Mouse (Mus musculus) kidney, postnatal 14 days (tissue): ENCODE data around the gene Dmc1.

Experiments used
- DNase-seq: peaks from one replicate; pipeline ENCODE4 v3.0.0; 2022; ENCODE audit warnings: mixed read lengths

Dmc1 gene

DNA sequence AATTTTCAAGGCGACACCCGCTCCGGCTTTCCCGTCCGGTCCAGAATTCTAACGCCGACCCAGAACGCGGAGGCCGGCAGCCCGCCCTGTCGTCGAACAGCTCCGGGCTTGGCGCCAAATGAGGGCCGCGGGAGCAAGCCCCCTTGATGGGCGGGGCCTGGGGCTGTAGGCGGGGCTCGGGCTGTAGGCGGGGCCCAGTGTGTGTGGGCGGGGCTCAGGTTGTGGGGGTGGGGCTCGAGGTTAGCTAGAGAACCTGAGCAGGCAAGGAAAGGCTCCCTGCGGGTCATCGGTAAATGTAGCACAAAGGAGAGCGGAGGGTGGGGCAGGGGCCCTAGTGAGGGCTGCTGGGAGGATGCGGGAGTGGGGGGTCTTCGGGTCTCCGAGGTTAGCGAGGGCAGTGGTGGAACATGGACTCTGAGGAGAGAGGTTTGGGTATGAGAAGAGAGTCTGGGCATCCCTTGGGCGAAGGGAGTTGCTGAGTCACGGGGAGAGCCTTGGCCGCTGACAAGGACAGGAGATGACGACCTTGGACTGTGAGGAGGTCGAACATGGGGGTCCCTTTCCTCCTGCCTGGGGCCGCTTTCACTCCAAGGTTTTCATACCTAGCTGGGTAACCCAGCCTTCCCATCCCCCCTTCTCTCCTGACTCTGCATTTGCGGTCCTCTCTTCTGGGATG, at the start of gene Dmc1:
Dmc1 (minus strand) TSS at position 120 of the 676 bp plus-strand sequence.
- peak; percentile 60 for DNase-seq

DNA sequence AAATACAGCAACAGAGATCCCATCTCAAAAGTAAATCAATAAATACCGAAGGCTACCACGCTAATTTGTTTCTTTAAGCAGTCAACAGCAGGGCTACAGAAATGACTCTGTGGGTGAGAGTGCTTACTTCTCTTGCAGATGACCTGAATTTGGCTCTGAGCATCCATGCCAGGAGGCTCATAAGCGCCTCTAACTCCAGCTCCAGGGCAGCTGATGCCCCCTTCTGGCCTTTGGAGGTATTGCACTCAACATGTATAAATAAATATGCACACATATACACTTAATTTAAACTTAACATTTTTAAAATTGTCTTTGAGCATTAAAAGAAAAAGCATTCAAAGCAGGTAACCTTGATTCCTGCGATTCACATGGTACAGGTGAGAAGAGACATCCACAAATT, 46.6 kb upstream of the Dmc1 start:
- DNase-seq: no peak

DNA sequence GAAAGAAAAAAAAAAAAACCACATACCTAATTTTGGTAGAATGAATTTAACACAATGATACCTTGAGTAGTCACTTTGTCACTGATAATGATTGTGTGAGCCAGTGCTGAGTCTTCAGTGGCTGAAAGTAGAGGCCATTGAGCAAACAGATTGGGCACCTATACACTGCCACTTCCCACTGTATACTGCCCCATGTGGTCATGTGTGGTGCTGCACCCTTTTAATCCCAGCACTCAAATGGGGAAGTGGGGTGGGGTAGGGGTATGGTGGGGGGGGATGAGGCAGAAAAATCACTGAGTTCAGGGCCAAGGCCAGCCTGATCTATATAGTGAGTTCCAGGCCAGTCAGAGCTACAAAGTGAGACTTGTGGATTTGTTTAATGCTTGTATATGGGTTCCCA, 45.7 kb upstream of the Dmc1 start:
- peak; percentile 35 for DNase-seq

DNA sequence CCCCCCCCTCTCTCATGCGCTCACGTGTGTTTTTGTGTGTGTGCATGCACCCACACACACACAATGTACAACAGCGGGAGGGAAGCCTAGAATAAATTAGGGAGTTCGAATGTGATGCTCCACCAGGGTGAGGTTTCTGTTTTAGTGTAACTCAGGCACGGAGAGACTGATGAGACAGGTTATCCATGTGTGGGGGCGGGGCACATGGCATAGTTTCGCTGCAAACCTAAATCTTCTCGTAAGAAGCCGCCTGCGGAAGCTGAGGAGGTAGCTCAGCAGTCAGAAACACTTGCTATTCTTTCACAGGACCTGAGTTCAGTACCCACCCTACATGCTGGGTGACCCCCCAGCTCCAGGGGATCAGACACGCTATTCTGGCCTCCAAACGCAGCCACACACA, 43.2 kb upstream of the Dmc1 start:
- DNase-seq: no peak

DNA sequence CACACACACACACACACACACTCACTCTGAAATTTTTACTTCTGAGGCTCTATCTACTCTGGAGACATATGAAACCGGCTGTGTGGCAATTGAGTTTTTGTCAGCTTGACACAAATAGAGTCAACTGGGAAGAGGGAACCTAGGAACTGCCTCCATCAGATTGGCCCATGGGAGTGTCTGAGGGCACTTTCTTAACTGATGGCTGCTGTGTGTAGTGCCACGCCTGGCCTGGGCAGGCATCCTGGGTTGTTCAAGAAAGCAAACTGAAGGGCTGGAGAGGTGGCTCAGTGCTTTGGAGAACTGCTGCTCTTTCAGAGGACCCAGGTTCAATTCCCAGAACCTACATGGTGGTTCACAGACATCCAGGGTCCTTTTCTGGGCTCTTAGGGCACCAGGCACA, 40.6 kb upstream of the Dmc1 start:
- no peak for DNase-seq

DNA sequence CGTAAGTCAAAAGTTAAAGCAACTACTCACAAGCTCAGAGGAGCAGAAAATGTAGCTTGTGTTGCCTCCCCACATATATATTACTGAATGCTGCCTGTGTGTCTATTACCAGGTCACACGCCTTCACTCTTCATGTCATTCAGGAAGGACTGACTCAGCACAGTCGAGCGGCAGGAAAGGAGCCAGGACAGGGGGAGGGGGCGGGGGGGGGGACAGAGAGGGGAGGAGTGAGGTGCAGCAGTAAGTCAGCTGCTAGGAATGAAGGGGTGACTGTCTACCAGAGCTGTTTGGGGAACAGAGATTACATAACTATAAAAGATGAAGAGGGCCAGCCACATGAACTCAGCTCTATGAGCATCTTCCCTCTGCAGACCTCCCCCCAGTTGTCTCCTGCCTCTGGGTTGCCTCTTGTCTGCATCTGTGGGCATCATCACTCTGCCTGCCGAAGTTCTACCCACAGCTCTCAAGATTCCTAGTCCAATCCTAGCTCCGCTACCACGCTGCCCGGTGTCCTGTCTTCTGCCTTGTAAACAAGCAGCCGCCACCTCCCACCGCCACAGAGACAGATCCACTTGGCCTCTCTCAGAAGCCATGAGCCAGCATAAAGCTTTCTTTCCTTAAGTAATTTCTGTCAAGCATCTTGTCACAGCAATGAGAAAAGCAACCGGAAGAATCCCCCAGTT, 36.4 kb upstream of the Dmc1 start:
- no peak for DNase-seq

DNA sequence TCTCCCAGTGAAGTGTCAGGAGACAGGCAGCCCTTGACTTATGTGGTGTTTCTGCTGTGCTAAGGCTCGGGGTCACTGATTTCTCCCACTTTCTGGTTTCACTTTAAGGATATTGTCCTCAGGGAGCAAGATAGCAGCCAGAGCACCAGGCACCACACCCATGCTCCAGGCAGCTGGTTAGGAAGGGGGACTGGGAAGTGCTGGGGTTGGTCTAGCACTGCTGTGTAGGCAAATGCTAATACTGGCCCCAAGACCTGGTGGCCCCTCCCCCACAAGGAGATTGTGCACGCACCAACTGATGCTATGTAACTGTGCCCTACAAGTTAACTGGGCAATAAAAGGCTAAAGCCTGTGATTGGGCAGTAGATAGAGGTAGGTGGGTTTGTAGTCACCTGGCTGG, 25.6 kb upstream of the Dmc1 start:
- DNase-seq: no peak

DNA sequence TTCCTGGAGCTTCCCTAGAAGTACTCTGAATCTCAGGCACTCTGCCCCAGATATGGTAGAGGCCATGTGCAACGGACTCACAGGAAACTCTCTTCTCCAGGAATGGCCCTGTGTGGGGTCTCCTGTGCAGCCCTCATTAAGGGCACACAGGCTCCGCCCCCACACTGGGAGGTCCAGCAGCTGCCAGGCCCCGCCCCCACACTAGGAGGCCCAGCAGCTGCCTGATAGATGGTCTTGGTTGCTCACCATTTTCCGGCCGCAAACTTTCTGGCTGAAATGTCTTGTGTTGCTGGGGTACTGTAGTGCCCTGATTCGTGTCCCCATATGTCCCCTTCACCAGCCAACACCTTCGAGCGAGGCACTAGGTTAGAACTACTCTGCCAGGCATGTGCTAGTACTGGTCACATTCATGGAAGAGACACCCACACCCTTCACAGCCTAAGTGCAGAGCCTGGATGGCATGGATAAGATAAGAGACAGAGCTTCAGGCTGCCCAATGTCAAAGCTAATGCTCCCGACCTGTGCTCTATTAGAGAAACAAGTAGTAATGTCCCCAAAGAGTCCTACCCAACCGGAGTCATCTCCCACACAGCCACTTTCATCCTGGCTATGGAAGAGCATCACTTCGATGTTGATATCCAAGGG, 15.0 kb upstream of the Dmc1 start:
- no peak for DNase-seq

DNA sequence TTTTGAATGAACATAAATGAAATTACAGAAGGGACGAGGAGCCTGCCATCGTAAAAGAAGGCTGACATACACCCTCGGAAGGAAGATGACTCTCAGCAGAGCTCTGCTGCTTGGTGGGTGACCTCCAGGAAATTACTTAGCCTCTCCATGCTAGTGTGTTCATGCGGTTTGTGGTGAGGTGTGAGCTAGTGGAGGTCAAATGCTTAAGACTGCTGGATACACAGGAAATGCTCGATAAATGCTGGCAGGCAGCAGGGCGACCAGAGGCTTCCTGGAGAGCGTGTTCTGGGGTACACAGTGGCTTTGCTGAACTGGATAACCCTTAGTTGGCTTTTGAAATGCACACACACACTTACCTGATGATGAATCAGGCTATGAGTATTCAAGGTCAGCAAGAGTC, 13.5 kb upstream of the Dmc1 start:
- no peak for DNase-seq

DNA sequence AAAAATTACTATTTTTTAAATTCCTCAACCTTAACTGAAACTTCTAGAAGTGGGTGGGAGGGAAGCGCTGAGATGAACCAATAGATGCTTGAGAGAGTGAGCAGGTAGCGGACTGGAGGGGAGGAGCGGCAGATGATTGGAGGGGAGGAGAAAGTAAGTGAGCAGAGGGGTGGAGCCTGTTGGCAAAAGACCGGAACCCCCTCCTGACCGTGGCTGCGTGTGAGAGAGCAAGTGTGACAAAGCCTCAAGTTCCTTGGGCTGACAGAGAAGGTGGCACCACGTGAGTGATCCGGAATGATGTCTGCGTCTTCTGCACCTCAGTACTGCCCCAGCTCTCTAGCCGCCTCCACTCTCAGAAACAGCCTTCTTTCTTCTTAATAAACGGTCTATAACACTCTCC, 12.2 kb upstream of the Dmc1 start:
- DNase-seq: no peak

DNA sequence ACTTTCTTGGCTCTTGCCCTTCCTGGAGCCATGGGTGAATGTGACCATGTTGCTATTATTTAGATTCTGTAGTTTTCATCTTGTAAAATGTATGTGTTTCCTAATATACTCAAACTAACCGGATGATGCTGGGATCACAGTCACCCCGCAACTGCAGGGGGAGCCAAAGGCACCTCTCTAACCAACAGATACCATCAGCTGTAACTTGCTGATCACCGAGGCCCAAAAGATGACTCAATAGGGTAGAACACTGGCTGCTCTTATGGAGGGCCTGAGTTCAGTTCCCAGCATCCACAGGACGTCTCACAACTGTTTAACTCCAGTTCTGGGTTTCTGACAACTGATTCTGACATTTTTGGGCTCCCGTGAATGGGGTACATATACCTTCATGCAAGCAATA, 11.8 kb upstream of the Dmc1 start:
- no peak for DNase-seq

DNA sequence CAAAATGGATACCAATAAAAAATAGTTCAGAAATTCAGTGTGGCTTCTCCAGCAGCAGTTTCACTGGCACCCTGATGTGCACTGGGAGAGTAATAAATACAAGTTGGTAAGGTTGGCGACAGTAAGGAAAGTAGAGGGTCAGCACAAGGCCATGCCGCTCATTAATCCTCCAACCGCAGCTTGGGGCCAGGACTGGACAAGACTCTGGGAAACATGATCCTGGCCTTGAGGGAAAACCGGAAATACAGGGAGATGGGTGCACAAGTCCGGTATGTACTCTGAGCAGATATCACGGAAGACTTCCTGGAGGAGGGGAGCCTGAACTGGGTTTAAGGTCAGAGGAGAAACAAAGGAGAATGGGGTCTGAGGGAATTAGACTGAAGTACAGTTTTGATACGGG, 10.6 kb upstream of the Dmc1 start:
- no peak for DNase-seq

DNA sequence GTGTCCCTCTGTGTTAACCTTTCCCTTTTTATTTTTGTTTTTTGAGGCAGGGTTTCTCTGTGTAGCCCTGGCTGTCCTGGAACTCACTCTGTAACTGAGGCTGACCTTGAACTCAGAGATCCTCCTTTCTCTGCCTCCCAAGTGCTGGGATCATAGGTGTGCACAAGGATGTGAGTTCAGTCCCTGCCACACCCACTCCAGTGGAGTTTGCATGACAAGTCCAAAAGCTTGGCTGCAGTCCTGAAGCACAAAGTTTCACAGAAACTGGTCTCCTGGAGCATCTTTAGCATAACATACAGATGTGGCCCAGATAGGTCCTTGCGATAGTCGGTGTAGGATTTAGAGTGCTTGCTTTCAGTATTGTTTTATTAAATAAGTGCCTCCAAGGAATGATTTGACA, 4.3 kb upstream of the Dmc1 start:
- DNase-seq: no peak

DNA sequence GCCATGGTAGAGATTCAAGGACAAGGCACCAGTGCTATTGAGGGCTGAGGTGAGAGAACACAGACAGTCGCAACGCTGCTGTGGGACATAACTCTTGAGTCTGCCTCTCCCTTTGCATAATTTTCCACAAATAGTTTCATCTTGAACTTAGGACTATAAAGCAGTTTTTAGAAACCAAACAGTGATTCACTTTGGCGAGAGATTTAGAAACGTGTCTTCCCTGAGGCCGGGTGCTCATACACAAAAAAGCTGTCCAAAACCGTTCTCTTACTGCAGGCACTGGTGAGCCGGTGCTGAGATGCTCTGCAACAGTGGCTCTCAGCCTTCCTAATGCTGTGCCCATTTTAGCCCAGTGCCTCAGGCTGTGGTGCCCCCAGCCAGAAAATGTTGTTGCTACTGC, 3.3 kb upstream of the Dmc1 start:
- no peak for DNase-seq

DNA sequence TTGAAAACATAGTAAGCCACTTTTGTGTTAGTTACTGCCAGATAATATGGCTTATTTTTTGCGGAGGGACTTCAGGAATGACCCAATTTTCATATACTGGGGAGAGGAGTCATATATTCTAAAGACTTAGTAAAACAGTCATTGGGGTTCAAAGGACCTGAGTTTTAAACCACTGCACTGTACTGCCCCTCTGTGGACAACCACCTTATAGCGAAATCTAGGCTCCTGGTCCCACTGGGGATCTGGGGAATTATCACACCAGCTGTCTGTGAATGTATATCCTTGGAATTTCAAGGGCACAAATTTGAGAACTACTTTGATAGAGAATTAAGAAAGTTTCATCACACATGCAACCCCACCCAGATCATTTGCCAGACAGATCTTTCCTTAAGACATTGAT, 2.8 kb upstream of the Dmc1 start:
- peak; percentile 15 for DNase-seq

DNA sequence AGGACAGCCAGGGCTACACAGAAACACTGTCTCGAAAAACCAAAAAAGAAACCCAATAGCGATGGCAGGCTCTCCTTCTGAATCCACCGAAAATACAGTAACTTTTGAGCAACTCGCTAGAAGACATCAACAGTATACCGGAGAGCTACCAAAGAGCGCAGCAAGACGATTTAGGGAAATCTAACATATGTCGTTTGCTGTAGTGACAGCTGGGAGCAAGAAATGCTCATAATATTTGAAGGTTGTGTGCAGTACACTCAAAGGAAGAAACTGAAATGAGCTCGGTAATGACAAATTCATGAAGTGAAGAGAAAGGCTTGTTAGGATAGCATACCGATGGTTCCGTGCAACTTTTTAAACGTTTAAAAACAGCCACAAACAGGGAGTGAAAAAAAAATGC, 1.3 kb upstream of the Dmc1 start:
- no peak for DNase-seq

DNA sequence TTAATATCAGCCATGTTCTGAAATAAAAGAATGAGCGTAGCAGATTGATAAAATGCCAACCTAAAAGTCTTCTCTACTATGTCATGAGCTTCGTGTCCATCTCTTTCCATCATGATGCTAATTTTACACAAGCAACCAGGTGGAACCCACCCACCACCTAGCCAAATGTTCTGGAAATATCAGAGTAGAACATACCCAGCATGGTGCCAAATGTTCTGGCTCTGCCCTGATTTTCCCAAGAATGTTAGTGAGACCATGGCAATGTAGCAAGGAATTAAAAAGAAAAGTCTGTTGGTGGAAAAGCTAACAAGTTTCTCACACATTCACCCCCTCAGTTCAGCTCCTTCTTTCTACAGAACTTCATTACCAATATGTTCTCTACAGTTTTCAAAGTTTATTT, 4.7 kb downstream of the Dmc1 start:
- DNase-seq: no peak

DNA sequence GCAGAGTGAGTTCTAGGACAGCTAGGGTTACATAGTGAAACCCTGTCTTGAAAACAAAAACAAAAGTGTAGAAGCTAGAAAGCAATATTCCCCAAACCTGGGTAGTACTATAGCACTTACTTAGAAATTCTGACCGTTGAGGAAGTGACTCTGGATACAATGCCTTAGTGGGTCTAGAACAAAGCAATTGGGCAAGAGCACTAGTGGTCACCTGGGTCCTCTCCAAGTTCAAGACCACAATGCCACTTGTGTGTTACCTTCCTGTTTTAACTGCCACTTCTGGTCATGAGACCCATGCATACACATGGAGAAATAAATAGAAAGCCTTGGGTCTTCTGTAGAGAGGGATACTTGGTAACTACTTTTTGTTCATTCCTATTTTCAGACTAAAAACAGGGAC, 6.2 kb downstream of the Dmc1 start:
- no peak for DNase-seq

DNA sequence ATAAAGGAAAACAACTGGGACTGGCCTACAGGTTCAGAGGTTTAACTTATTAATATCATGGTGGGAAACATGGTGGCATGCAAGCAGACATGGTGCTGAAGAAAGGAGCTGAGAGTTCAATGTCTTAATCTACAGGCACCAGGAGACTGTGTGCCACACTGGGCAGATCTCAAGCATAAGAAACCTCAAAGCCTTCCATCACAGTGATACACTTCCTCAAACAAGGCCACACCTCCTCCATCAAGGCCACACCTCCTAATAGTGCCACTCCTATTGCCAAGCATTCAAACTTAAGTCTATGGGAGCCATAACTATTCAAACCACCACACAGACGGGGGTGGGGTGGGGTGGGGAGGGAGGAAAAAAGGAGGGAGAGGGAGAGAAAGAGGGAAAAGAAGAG, 23.3 kb downstream of the Dmc1 start:
- no peak for DNase-seq

DNA sequence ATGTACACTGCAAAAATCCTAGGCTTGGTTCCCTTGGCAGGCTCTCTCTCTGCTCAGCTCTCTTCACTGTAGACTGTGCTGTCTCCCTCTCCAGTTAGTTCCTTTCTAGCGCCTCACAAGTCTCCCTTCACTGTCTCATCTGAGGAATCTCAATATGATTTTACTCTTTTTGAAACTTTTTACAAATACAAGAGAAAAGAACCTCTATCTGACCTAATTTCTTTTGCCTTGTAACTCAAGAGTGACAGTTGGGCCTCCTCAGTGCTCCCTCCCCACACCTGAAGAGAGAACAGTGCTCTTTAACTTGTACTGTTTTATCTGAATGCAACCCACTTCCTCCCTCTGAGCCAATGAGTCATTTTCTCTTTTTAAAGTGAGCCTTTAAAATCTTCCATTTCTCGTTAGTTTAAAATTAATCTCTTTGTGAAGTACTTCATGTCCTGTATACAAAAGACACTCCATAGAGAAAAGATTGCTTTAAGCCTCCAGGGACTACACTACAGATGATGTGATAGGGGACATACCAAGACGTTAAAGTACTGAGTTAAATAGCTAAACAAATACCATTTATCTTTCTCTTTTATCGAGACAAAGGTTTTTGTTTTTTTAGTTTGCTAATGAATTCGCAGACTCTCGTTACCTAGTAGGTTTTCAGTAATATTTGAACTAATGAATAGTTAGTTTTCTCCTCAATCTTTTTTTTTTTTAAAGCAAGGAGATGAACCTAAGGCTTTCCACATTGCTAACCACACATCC, 27.1 kb downstream of the Dmc1 start:
- no peak for DNase-seq

DNA sequence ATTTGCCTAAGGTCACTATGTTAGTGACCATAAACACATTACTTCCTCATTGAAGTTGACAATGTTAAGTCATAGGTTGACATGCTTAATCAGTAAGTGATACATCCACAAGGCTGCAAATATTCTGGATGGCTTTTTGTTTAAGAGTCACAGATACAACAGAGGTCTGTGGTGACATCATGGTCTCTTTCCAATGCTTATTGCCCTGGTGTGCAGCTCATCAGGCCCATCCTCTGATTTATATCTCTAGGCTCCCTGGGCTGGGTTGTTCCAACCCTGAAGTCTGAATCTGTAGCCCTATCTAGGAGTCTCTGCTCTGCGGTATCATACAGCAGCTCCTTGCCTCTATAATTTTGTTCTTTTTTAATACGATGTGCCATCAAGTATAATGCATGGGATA, 28.0 kb downstream of the Dmc1 start:
- DNase-seq: no peak

DNA sequence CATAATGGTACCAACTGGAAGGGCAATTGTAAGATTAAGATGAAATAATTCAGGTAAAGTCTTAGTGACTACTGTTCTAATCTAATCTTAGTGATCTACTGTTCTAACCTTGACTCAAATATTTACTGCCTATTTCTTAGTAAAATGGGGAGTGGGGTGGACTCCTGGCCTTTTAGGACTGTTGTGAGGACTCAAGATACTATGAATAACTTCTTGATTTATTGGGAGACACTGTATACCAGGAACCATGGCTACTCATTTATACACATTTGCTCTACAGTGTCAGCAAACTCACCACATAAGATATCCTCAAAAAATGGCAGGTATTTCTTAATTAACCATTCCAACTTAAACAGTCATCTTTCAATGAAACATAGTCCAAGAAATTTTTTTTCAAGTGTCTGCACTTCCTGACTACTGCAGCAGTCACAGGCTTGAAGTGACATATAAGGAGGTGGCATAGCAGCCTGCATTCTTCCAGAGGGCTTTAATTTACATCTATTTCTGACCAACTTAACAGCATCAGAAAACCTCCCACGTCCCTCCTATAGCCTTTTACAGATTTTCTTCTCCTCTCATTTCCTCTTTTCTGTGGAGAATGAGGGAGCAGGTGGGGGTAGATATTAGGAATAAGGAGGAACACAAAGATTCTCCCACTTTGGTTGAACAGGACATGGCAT, 29.2 kb downstream of the Dmc1 start:
- DNase-seq: no peak

DNA sequence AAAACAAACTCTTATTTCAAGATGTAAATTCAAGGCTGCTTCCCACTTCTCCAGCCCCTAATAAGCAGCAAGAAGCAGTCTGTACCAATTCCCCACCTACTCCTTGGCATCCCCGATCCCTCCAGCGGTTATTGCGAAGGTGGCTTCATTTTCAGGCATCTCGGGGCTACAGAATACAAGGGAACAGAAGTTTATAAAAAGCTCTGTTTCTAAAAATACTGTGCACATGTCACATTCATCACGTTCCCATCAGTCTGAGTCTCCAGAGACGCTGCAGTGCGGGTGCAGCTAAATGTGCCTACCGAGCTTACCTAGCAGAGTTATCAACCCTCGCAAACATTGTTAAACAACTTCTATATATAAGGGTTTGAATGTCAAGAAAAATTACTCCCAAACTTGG, 42.5 kb downstream of the Dmc1 start:
- DNase-seq: no peak
